Mouse (Mus musculus) cerebellum, postnatal 36 days (tissue): ENCODE measurements around the gene Shisal1.

Source experiments
- DNase-seq, 2 experiments: peaks; one replicate each; pipeline ENCODE4 v3.0.0; 2021 to 2022; ENCODE audit warnings: mixed read lengths in 2 of 2

Shisal1 gene

DNA sequence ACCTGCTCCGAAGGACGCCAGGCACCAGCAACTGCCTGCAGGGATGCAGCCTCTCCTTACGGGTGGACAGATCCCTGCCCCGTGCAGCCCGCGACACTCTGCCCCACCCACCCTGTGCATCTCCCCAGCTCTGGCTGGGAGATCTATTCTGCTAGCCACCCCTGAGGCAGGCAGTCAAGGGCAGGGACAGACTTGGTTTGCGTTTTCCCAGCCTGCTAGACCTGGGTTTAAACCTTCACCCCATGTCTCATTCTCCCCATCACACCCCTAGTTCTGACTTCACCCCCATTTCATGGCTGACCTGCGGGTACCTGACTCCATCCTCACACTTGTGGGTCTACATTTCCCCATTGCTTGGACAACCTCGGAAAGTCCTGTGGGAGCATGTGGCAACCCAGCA lies at the start of gene Shisal1:
Gene Shisal1, minus strand, starts transcription at position 101 of the 400 bp plus-strand sequence.
- no peak for DNase-seq

GRCm38 (mm10) chr15:84490486-84490885 lies 43.6 kb upstream of the Shisal1 start:
- DNase-seq: no peak

DNA sequence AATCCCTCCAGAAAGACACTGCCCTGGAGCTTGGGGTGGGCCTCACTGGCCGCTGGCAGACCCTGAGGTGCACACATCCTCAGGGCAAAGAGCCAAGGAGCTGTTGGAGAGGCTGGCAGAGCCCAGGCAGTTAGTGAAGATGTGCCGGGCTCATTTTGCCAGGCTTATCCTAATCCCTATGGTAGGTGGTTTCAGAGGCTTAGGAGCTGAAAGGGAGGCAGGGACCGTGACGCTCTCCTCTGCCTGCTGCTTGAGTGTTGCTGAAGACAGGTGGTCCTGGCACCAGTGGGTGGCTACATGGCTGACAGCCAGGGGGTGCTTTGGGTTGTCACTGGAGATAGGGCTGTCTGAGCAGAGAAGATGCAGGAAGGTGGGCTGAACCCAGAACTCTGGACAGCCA lies 37.4 kb upstream of the Shisal1 start:
- no peak for DNase-seq

DNA sequence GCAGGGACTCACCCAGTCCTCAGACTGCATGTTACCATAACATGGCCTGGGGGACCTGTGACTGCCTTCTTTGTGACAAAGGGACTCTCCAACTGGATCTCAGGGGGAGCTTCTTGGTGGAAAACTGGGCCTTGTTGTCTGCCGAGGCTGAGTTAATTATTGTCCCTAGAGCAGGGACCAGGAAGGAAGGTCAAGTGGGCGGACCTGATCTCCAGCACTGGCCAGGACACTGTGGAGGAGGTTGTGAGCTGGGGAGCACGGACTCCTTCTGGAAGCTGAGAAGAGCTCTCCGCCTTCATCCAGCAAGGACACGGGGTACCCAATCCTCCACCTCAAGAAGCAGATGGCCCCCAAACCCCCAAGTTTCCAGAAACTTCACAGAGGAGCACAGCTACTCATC lies 36.7 kb upstream of the Shisal1 start:
- DNase-seq: no peak

DNA sequence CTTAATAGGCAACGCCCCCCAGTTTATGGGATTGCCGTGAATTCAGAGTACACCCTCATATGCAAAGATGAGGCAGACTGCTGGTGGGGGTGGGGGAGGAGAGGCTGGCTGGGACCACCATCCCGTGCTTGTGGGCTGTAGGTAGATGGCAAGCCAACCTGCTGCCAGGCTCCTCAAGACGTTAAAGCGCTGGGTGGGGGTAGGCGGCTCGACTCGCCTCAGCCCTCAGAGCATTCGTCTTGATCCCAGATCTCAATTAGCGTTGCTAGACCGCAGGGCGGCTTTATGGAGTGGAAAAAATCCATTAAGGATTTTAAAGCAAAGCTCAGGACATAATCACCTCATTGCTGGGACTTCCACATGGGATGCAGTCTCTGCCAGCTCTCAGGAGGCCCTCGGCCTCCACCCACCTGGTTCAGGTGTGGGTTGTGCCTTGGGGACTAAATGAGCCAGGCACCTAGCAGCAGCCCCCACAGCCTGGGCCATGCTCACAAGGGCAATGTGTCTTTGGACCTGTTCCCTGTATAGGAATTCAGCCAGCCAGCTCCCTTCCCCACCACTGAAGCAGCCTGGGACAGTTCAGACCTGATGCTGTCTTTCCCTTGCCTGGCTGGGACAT lies 34.5 kb upstream of the Shisal1 start:
- DNase-seq: no peak

- DNase-seq: no peak
Measured at GRCm38 (mm10) chr15:84469391-84469790, 22.5 kb upstream of the Shisal1 start.

DNA sequence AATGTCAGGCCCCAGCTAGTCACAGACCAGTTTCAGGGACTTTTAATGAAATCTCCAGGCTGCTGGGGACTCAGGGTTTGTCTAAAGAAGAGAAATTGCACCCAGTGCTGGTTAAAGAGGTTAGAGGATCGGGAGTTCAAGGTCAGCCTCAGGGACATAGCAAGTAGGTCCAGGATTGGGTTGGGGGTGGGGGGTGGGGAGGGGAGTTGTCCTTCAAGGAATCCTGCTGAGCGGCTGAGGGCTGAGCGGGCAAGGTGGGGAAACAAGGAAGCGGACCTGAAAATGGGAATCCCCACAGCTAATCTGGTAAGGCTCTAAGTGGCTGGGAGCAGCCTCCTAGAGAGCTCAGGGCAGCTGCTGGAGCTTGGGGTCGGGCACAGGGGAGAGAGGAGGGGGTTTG lies 20.9 kb upstream of the Shisal1 start:
- DNase-seq: no peak

DNA sequence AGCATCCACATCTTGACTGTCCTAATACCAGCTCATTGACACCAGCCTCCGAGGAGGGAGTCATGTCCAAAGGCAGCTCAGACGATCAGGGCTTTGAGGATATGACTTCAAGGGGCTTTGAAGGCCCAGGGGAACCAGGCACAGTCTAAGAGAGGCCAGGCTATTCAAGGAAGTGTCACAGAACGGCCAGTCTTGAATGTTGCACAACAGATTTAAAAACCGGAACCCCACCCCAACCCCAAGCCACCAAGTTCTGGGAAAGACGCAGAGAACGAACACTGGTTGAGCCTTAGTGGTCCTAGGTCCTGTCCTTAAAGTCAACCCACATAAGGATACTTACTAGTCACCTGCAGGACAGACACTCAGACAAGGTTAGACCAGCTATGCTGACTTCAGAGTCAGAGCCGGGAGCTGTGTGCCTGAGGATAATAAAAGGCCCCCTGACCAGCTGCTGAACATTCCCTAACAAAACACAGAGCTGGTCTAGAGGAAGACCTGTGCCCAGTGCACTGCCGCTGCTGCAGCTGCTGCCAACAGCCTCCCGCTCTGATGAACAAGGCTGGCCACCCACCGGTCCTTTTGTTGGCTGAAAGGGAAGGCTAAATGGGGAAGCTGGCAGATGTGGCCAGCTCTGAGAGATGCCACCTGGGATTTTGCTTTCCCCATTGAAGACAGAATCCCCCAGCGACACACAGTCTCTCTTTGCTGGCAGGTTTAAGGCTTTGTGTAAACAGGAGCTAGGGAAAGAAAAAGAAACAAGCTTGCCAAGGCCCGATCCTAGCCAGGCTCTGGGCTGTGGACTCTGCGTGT lies 19.8 kb upstream of the Shisal1 start:
- DNase-seq: no peak

DNA sequence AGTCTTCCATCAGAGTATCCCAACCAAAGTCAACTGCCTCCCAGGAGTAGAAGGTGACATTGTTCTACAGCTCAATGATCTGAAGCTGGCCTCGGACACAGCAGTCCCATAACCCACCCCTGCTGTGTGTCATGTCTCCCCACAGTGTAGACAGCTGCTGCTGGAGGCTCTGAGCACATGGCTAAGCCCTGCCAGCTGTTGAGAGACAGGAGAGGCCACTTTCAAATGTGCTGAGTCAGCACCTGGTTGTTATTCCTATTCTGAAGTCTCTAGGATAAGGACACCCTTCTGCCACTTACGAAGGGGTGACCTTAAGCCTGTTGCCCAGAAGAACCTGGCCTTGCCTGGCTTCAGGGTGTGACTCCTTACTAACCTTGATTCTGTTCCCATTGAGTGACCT lies 14.5 kb upstream of the Shisal1 start:
- DNase-seq: no peak

DNA sequence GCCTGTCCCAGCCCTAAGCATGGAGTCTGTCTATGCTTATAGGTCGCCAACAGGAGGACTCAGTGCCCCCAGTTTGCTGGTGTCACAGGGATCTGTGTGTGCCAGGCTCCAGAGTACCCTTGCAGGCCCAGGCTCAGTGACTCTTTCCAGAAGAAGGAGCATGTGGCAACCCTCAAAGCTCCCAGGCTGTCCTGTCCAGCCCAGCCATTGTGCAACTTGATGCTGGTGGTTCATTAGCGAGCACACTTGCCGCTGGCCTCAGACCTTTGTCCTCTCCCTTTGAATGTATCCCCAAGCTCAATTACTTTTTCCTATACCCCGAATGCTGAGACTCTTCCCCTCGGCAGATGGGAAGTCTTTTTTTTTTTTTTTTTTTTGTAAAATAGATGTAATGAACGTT lies 12.1 kb upstream of the Shisal1 start:
- no peak for DNase-seq

- no peak for DNase-seq
Measured at GRCm38 (mm10) chr15:84455286-84455685, 8.4 kb upstream of the Shisal1 start.

DNA sequence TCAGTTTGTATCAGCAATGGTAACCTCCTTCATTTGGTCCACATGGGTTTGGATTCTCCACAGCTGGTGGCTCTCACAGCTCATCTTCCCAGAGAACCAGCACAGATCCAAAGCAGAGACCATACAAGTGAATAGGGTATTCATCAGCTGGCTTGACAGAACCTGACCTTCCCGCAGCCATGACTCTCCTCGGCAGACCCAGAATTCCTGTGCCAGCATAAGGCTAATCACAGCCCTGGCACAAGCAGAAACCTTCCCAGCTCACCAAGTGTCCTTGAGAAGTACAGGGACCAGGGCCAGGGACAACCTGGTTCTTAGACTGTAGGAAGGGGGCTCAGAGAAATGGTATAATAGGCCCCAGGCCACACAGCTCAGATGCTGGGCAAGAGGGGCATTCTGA lies 6.2 kb upstream of the Shisal1 start:
- DNase-seq: no peak

GRCm38 (mm10) chr15:84450441-84451183 lies 3.7 kb upstream of the Shisal1 start:
- peak; percentile 59 for DNase-seq

DNA sequence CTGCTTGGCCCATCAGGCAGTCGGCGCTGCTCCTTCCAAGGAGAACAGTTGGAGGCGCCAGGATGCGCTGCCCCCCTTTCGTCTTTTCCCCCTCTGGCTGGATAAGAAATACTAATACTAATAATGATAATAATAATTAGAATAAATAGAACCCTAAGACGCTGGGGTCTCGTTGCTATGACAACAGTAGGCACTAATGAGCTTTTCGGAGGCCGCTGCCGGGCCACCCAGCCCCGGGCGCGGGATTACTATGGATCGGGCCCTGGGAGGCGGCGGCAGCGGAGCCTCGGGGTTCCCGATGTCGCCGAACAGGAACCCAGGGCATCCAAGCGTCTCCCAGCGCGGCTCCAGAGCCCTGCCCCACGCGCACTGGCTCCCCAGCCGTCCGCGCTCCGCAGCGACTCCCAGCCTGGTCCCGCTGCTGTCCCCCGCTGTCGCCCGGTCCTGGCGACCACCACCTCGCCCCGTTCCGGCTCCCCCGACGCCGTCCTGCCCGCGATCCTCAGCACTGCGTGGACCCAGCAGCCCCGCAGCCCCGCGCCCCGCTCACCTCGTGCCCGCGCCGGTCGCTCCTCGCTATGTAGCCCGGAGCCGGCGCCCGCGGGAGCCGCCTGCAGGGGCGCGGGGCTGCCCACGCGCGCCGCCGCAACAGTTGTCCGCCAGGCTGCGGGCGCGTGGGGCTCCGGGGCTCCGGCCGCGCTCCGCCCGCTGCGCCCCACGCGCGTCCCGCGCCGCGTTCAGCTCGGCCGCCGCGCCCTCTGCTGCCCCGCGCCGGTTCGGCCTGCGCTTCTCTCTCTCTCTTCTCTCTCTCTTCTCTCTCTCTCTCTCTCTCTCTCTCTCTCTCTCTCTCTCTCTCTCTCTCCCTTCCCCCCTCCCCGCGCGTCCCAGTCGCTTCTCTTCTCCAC lies 833 bp downstream of the Shisal1 start:
- DNase-seq: peak in 1 of 2 experiments; percentile 13

- DNase-seq: no peak
Measured at GRCm38 (mm10) chr15:84444181-84444580, 2.7 kb downstream of the Shisal1 start.

DNA sequence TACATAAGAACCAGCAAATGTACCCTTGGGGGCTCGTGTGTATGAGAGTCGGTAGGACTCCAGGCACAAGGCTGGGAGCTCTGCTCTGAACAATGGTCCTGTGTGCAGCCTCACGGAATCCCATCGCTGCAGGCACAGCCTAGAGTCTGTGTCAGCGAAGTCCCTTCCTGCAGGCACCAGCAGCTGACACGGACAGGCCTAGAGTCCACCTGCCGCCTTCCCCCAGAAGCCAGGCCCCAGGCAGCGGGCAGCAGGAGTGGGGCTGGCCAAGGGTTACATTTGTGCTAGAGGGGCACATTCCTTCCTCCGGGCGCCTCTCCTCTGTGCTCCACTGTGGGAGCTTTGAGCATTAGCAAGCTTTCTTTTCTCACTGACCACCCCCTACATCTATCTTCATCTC lies 3.3 kb downstream of the Shisal1 start:
- DNase-seq: no peak

DNA sequence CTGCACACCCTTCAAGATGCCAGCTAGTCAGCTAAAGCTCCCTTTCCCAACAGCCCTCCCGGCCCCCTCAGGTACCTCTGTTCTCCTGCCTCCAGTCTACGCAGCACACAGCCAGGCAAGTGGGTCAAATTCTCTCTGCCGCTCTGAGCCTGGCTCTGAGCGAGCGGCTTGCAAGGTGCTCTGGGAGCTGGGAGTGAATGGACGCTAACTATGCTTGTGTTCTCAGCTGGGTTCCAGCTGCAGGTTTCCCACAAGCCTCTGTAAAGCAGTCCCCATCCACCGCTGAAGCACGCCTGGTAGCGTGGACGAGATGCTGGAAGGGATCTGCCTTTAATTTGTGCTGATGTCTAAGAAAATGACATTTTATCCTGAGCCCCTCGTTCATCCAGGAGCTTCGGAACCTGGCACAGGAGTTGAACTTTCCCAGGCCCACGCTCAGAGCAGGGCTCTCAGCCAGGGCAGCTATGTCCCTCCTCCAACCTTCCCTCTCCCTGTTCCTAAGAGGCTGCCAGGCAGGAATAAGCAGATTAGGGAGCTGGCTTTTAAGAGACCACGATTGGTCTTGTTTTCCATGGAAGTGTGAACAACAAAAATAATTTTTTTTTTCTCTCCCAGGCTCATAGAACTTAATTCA lies 5.1 kb downstream of the Shisal1 start:
- DNase-seq: no peak

- DNase-seq: no peak
Measured at GRCm38 (mm10) chr15:84440820-84441219, 6.1 kb downstream of the Shisal1 start.

DNA sequence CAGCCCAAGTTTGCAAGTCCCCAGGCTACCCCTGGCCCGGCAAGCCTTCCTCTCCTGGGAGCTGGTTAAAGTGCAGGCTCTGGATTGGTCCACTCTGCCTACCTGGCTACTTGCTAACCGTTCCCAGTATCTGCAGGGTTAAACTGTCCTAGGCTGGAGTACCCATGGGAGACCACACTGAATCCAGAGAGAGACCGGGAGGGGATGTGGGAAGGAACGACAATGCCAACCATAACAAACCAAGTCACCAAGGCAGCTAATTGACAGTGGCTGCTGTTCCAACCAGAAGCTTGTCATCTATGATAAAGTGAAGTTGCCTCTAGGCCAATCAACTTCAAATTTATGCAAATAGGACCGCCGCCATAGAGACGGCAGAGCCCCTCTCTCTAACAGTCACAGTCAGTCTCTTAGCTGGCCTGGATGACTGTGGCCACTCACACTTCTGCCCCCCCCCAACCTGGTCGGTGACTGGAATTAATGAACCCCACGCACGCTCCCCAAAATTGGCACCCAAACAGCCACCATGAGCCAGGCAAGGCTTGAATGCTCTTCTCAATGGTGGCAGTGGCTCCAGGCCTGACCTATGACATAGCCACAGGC lies 13.2 kb downstream of the Shisal1 start:
- no peak for DNase-seq

GRCm38 (mm10) chr15:84430482-84430881 lies 16.4 kb downstream of the Shisal1 start:
- no peak for DNase-seq

DNA sequence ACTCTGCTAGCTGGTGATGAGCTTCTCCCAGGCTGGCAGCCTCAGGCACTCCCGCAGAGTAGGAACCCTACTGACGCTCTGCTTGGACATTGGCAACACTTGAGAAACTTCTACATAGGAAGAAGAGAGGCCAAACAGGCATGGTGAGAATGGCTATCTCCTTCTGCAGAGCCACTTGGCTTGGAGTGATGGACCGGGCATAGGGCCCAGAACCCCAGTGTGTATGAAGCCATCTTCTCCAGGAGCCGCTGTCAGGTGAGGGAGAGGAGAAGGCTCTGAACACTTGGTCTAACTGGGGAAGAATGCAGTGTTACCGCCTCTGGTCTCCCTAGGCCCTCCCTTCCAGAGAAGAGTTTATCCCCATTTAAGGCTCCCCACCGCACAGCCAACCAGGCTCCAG lies 19.3 kb downstream of the Shisal1 start:
- peak; percentile 43 to 59 for DNase-seq

DNA sequence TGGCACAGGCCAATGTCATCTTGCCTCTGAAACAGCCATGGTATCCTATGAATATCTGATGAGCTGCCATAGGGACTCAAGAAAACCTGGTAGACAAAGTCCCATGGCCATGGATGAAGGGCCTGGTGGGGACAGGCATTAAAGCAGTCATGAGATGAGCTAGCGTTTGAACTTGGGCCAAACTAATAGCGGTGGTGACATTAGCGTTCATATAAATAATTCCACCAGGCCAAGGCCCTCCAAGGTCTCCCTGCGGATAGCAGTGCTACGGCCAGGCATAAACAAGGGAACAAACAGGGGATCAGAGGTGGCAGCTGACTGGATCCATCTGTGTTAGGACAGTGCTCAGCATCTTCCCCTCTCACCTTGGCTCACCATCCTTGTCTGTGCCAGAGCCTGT lies 21.2 kb downstream of the Shisal1 start:
- DNase-seq: no peak
